Mouse (Mus musculus) stomach, embryonic 14.5 days (tissue): ENCODE measurements around the gene Tacr2. TPM values are rescaled to one million over a fixed set of nuclear protein-coding genes. Genes with fewer than 3 reads are reported as not detected.

Source experiments
- ATAC-seq: fragments of 200-750 bp; cut with Nextera tagmentation; 2 replicates; pipeline ENCODE4 v1.8.0; 2017; ENCODE audit warnings: low read depth, moderate TSS enrichment; ENCODE audit not compliant: insufficient number of reproducible peaks, insufficient read depth, low FRiP score
- H3K27ac ChIP-seq: fragments of 300-500 bp; sonication (generic); 2 replicates; pipeline ENCODE4 v1.5.1; 2014; ENCODE audit warnings: mild to moderate bottlenecking, low read length, moderate library complexity, mixed read lengths
- H3K27me3 ChIP-seq: fragments of 300-500 bp; sonication (generic); 2 replicates; pipeline ENCODE4 v1.6.1; 2014; ENCODE audit warnings: low read length, control low read depth, mixed read lengths; ENCODE audit not compliant: control insufficient read depth, insufficient read depth
- H3K36me3 ChIP-seq: fragments of 300-500 bp; sonication (generic); 2 replicates; pipeline ENCODE4 v1.6.1; 2014; ENCODE audit warnings: mild to moderate bottlenecking, control low read depth, low read length, moderate library complexity, mixed read lengths; ENCODE audit not compliant: control insufficient read depth, insufficient read depth
- H3K4me1 ChIP-seq: fragments of 300-500 bp; sonication (generic); 2 replicates; pipeline ENCODE4 v1.6.1; 2014; ENCODE audit warnings: low read length, control low read depth, mixed read lengths; ENCODE audit not compliant: control insufficient read depth, insufficient read depth
- H3K4me2 ChIP-seq: fragments of 300-500 bp; sonication (generic); replicated peaks from 2 replicates; pipeline ENCODE4 v1.6.1; 2014; ENCODE audit warnings: low read depth, low read length, control low read depth
- H3K4me3 ChIP-seq: fragments of 300-500 bp; sonication (generic); 2 replicates; pipeline ENCODE4 v1.5.1; 2014; ENCODE audit warnings: low read depth, low read length, control low read depth
- H3K9ac ChIP-seq: fragments of 300-500 bp; sonication (generic); replicated peaks from 2 replicates; pipeline ENCODE4 v1.6.1; 2014; ENCODE audit warnings: low read depth, mild to moderate bottlenecking, control low read depth, low read length, moderate library complexity, mixed read lengths
- H3K9me3 ChIP-seq: fragments of 300-500 bp; sonication (generic); 2 replicates; pipeline ENCODE4 v1.6.1; 2016; ENCODE audit warnings: low read depth, low read length, control low read depth; ENCODE audit not compliant: control insufficient read depth
- WGBS: fragments of 180-500 bp; shearing (Covaris S2); extraction: QIAGEN DNeasy Blood & Tissue Kit; methylation state at CpG from one replicate; pipeline ENCODE4 v1.1.7; 2014; 5-methylcytosine and 5-hydroxymethylcytosine counted together
- polyA plus RNA-seq: library from polyadenylated mRNA; unstranded; fragments of >200 nt; fragmentation: Nextera tagmentation; extraction: Ambion mirVana; gene quantifications from 2 replicates; pipeline ENCODE4 v1.2.1, GENCODE M21; 2014

The Tacr2 gene
- polyA plus RNA-seq = 0.14 and 0.69 TPM in 2 replicates

DNA sequence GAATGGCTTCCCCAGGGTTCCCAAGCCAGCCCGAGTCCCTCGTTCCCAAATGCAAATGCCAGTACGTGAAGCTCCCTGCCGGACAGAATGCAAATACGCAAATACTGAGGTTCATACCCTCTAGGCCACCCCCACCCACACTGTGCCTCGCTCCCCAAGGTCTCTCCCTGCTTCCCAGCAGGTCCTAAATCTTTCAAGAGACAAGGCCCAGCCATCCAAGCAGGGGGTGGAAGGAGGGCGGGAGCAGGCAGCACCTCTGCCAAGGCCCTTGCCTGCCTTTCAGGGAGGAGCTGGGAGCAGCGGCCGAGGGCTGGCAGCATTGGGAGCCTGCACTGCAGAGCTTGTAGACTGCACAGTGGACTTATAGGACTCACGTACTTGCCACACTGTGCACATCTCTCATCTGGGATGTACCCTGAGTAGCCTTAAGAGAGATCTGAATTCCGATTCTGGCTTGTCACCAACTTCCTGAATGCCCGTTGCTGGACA, at the start of gene Tacr2:
TSS of gene Tacr2 (plus strand) at position 439 of the 489 bp plus-strand sequence.
- no peak within 1 kb of the TSS for H3K9ac ChIP-seq
- no peak within 1 kb of the TSS for H3K27ac ChIP-seq
- H3K9me3 ChIP-seq = no peaks in the 10 kb centered on the region
- no peaks in the 10 kb centered on the region for H3K27me3 ChIP-seq
- H3K36me3 ChIP-seq = no peaks in the 10 kb centered on the region
- no peak within 1 kb of the TSS for H3K4me2 ChIP-seq
- 55% methylated on average over 12 of the region's 12 CpGs for WGBS
- peaks cover 13% of the 10 kb centered on the region; the same call in 1 of the 2 replicates for H3K4me1 ChIP-seq
- ATAC-seq = no peak
- H3K4me3 ChIP-seq = no peak within 1 kb of the TSS

DNA sequence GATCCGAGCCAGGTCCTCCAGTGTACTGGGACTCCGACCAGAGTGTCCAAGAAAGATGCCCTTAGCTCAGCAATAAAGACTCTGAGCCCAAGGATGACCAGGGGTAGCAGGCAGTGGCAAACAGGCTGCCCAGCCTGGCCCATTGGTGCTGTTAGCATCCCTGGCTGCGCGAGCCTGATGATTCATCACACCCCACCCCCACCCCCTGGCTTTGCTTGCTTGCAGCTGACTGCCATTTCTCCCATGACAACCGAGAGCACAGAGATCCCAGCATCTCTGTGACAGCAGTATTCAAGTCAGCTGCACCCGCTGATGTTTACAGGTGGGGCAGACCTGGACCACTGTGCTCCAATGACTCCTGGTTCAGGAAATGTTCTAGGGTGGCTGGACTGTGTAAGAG, 49.7 kb upstream of the Tacr2 start:
- H3K4me1 ChIP-seq = no peaks in the 10 kb centered on the region
- no peaks in the 10 kb centered on the region for H3K27me3 ChIP-seq
- no peak overlapping the region for H3K4me2 ChIP-seq
- H3K9me3 ChIP-seq = no peaks in the 10 kb centered on the region
- no peak overlapping the region for H3K4me3 ChIP-seq
- no peaks in the 10 kb centered on the region for H3K36me3 ChIP-seq
- ATAC-seq = no peak
- H3K27ac ChIP-seq = no peak overlapping the region
- no peak overlapping the region for H3K9ac ChIP-seq
- 76% methylated on average over 6 of the region's 6 CpGs for WGBS

DNA sequence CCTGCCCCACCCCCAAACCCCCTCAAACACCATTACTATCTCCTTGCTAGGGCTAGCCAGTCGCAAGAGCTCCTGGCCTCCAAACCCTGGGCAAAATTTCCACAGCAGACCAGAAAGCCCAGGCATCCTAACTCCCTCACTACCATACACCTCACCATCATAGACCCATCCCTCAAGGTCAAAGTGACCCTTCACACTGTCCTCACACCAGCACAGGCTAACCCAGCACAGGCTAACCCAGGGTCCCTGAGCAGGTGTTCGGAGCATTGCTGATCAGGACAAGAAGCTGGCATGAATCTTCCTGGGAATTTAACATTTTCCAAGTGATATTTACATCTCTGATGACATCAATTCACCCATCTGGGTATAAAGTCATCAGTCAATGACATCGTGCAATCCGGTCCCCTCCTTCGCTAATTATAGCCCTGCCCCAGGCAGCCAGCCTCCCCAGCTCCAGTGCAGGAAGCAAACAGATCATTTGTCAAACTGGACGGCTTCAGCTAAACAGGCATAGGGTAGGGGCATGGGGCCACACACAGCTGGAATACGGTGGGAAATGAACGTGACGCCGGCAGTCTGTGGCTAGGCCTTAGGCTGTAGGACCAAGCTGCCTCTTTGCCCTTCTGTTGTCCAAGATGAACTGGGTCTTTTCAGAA, 43.9 kb upstream of the Tacr2 start:
- Histone ChIP-seq H3K36me3 (no peaks in the 10 kb centered on the region), H3K4me3 (no peak overlapping the region), H3K27me3 (no peaks in the 10 kb centered on the region), H3K9me3 (no peaks in the 10 kb centered on the region), H3K9ac (no peak overlapping the region), H3K27ac (peak overlapping the region; percentile 28; the same call in 1 of the 2 replicates), H3K4me2 (no peak overlapping the region), H3K4me1 (peaks cover 25% of the 10 kb centered on the region)
- 17% methylated on average over 10 of the region's 10 CpGs for WGBS
- ATAC-seq = peak; percentile 44; the same call in 1 of the 2 replicates

DNA sequence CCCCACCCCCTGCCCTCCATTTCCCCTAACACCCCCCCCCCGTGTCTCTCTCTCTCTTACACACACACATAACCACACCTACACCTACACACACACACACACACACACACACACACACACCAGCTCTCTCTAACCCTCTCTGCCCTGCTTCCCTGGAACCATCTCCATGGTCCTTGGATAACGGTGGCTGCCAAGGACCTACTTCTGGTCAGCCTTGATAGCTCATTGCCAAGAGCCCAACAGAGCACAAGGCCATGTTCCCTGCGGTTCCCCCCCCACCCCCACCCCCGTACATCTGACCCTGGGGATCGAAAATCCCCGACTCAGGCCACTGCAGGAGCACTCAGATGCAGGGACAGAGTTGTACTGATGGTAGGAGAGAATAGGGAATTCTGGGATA, 40.9 kb upstream of the Tacr2 start:
- H3K9me3 ChIP-seq = no peaks in the 10 kb centered on the region
- H3K36me3 ChIP-seq = no peaks in the 10 kb centered on the region
- peak overlapping the region; percentile 39; the same call in 1 of the 2 replicates for H3K27ac ChIP-seq
- H3K4me1 ChIP-seq = peaks cover 29% of the 10 kb centered on the region
- H3K4me2 ChIP-seq = no peak overlapping the region
- no peak for ATAC-seq
- no peak overlapping the region for H3K9ac ChIP-seq
- H3K27me3 ChIP-seq = no peaks in the 10 kb centered on the region
- no peak overlapping the region for H3K4me3 ChIP-seq
- WGBS = 59% methylated on average over 6 of the region's 6 CpGs

DNA sequence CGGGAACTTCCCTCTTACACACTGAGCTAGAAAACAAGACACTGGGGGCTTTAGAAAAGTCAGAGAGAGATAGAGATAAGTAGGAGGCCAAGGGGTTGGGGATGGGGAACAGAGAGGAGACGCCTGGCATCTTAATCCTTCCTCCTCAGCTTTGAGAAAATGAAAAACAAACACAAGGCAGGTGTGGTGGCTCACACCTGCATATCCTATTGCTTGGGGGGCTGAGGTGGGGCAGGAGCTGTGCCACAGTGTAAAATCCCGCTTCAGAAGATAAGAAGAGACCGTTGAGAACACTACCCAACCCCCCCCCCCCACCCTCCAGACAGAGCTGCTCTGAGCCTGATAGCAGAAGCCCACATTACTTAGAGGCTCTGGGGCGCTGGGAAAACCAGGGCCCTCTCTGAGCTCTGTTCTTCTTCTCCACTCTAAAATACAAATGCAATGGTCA, 37.0 kb upstream of the Tacr2 start:
- WGBS = 35% methylated on average over 5 of the region's 5 CpGs
- Histone ChIP-seq H3K9ac (no peak overlapping the region), H3K9me3 (no peaks in the 10 kb centered on the region), H3K4me1 (peaks cover 21% of the 10 kb centered on the region), H3K4me3 (no peak overlapping the region), H3K27me3 (no peaks in the 10 kb centered on the region), H3K36me3 (no peaks in the 10 kb centered on the region), H3K4me2 (no peak overlapping the region), H3K27ac (no peak overlapping the region; the same call in 1 of the 2 replicates)
- ATAC-seq = peak; percentile 25; the same call in 1 of the 2 replicates

DNA sequence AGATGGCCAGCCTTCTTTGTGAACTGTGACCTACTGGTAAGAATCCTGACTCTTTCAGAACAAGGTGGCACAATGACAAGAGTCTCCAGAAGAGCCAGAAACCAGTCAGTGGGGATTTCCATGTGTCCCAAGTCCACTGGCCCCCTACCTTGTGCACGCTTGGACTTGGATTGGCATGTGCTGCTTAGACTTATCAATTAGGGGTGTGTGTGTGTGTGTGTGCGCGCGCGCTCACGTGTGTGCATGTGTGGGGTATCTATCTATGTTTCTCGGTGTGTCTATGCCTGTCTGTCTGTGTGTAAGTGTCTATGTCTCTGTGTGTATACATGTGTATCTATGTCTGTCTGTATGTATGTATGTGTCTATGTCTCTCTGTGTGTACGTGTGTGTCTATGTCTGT, 36.6 kb upstream of the Tacr2 start:
- Histone ChIP-seq H3K4me3 (no peak overlapping the region), H3K9me3 (no peaks in the 10 kb centered on the region), H3K4me2 (no peak overlapping the region), H3K27me3 (no peaks in the 10 kb centered on the region), H3K27ac (no peak overlapping the region; the same call in 1 of the 2 replicates), H3K9ac (no peak overlapping the region), H3K4me1 (peaks cover 18% of the 10 kb centered on the region), H3K36me3 (no peaks in the 10 kb centered on the region)
- ATAC-seq = no peak
- WGBS = 88% methylated on average over 8 of the region's 8 CpGs

DNA sequence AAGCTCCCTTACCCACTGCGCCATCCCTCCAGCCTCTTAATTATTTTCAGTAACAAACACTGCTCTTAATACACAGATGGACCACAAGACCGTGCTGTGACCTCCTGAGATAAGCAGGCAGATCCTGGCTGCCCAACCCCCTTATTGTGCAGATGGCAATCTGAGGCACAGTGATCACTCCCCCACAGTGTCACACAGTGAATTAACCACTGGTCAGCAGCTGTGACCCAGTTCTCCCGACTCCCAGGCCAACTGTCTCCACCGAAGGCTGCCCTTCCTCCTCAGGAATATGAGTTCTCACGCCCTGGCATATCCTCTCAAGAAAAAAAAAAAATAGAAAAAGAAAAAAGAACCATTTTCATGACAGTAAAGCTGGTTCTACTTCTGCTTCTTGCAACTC, 35.6 kb upstream of the Tacr2 start:
- no peaks in the 10 kb centered on the region for H3K9me3 ChIP-seq
- ATAC-seq = no peak
- no peak overlapping the region for H3K9ac ChIP-seq
- peak overlapping the region; percentile 66; the same call in 1 of the 2 replicates for H3K27ac ChIP-seq
- no peaks in the 10 kb centered on the region for H3K27me3 ChIP-seq
- no peak overlapping the region for H3K4me2 ChIP-seq
- H3K4me1 ChIP-seq = peaks cover 11% of the 10 kb centered on the region
- H3K36me3 ChIP-seq = no peaks in the 10 kb centered on the region
- no peak overlapping the region for H3K4me3 ChIP-seq
- 46% methylated on average over 5 of the region's 5 CpGs for WGBS

DNA sequence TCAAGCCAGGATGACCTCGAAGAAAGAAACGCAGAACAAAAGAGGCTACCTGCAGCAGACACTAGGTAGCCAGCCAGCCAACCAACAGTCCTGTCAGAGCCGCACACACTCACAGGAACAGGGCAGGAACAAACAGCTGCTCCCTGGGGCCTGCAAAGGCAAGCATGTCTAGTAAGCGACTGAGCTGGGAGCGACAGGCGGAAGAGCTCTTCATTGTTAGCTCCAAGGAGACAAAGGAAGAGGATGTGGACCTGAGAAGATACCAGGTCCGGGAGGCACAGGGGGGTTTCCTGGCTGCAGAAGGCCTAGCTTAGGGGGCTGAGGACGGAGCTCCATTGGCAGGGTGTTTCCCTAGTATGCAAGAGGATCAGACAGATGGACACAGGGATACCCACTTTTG, 35.0 kb upstream of the Tacr2 start:
- Histone ChIP-seq H3K4me1 (peaks cover 11% of the 10 kb centered on the region), H3K9ac (no peak overlapping the region), H3K27ac (peak overlapping the region; percentile 66; the same call in 1 of the 2 replicates), H3K4me3 (no peak overlapping the region), H3K9me3 (no peaks in the 10 kb centered on the region), H3K4me2 (no peak overlapping the region), H3K27me3 (no peaks in the 10 kb centered on the region), H3K36me3 (no peaks in the 10 kb centered on the region)
- no peak for ATAC-seq
- 60% methylated on average over 8 of the region's 8 CpGs for WGBS
